Mouse (Mus musculus) lung, postnatal 0 days (tissue): ENCODE data around the gene S100a6.

Experiments
- CTCF ChIP-seq: IDR thresholded peaks from 2 replicates; pipeline ENCODE4 v1.5.1; 2016; ENCODE audit warnings: antibody characterized with exemption, mild to moderate bottlenecking
- EP300 ChIP-seq: IDR thresholded peaks from 2 replicates; pipeline ENCODE4 v1.6.1; 2016; ENCODE audit warnings: antibody characterized with exemption, mild to moderate bottlenecking, control low read depth

DNA sequence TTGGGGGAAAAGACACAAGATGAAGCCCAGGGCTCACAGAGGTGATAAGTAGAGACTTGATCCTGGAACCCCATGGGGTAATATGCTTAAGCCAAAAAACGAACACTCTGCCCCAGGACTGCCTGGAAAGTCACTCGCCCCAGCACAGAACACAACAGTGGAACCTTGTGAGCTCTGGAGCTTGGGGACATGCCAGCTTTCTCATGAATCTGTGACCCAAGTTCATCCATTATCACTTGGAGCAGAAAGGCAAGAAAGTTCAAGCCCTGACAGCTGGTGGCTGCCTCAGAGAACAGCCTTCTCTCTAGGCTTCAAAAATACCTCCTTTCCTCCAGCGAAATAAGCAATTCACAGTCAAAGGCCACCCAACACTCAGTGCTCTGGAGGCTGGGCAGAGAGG, 13.3 kb upstream of the S100a6 start:
- no peak for TF ChIP-seq CTCF
- no peak for TF ChIP-seq EP300
